Mouse (Mus musculus) spleen, adult 2 months (tissue): ENCODE results near the gene Topbp1.

Experiments
- CTCF ChIP-seq: fragments of 200-500 bp; IDR thresholded peaks from 2 replicates; pipeline ENCODE4 v1.5.1; 2011; ENCODE audit warnings: mild to moderate bottlenecking, inconsistent platforms; ENCODE audit not compliant: insufficient read depth, insufficient read length, insufficient replicate concordance; ENCODE audit errors: extremely low read depth
- POLR2A ChIP-seq: fragments of 200-500 bp; IDR thresholded peaks from 2 replicates; pipeline ENCODE4 v1.6.1; 2011; ENCODE audit warnings: low read depth, low read length, inconsistent platforms

- no peak for TF ChIP-seq POLR2A
- no peak for TF ChIP-seq CTCF
Observed at GRCm38 (mm10) chr9:103385600-103385999, 80.6 kb downstream of the Topbp1 start.
